In the genomic region with DNA sequence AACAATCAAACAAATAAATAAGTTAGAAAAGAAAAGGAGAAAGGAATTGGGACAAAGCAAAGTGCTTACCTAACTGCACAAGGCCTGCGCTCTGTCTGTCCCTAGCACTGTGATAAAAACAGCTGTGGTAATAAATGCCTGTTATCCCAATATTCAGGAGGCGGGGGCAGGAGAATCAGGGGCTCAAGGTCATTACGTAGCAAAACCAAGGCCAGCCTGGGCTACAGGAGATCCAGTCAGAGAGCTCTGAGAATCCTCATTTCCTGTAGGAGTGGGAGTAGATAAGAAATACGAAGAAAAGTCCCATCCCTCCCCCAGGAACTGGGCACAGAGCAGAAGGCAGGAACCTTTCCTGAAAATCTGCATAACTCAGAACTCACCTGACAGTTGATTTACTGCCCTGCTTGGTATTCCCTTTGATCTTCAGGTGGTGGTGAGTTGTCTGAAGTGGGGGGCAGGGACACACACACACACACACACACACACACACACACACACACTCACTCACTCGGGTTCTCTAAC, we compare ENCODE assay signal across 27 mouse cellular contexts. TPM values are rescaled to one million over a fixed set of nuclear protein-coding genes. Genes with fewer than 3 reads are reported as not detected.
DNase-seq lines count a peak whose midpoint lies in the region; ATAC-seq and TF ChIP-seq lines count a peak whose summit lies in the region.
"Had no signal": no experiment of that assay in that cellular context is flagged by ENCODE, and none has a peak within 500 bp of the region (broad histone marks: within the 10 kb centered on the region; RNA-seq: fewer than 3 reads in every experiment).

No protein-coding gene starts in this region.

- no peak overlapping the region for H3K27ac ChIP-seq in forebrain, embryonic 12.5 days
- H3K27ac ChIP-seq in forebrain, embryonic 16.5 days (ENCODE audit: low read length), result no peak overlapping the region
- peak overlapping the region; percentile 75 for H3K27ac ChIP-seq in midbrain, embryonic 10.5 days (replicated peaks)
- H3K27ac ChIP-seq in midbrain, embryonic 15.5 days, result no peak overlapping the region
- no peak overlapping the region for H3K27ac ChIP-seq in ES-Bruce4 (ENCODE audit: insufficient read depth, low read length)
- no peak overlapping the region for H3K27ac ChIP-seq in intestine, embryonic 15.5 days
- H3K27ac ChIP-seq in midbrain, embryonic 11.5 days (ENCODE audit: low read depth, low read length), result no peak overlapping the region; the same call in 1 of the 2 replicates
- H3K27ac ChIP-seq: embryonic facial prominence, embryonic 12.5 days; hindbrain, embryonic 13.5 days; limb, embryonic 15.5 days; liver, embryonic 15.5 days; stomach, postnatal 0 days had no signal

- no peak for TF ChIP-seq POLR2A in ES-Bruce4 (IDR thresholded peaks at IDR 0.05; ENCODE audit: insufficient read depth, low read length)

- H3K4me1 ChIP-seq in forebrain, embryonic 12.5 days, result peaks cover 26% of the 10 kb centered on the region
- H3K4me1 ChIP-seq in forebrain, embryonic 16.5 days (replicated peaks; ENCODE audit: control insufficient read depth, insufficient read depth, low read length), result no peaks in the 10 kb centered on the region
- H3K4me1 ChIP-seq in midbrain, embryonic 10.5 days, result peaks cover 44% of the 10 kb centered on the region
- H3K4me1 ChIP-seq in midbrain, embryonic 15.5 days, result no peaks in the 10 kb centered on the region
- no peaks in the 10 kb centered on the region for H3K4me1 ChIP-seq in ES-Bruce4 (ENCODE audit: control insufficient read depth, insufficient read depth, low read length)
- 0 out of 2 replicates have a peak, but pooled peaks cover 5% of the 10 kb centered on the region for H3K4me1 ChIP-seq in intestine, embryonic 15.5 days (replicated peaks)
- peaks cover 6% of the 10 kb centered on the region for H3K4me1 ChIP-seq in midbrain, embryonic 11.5 days (ENCODE audit: control insufficient read depth, insufficient read depth, low read length)
- H3K4me1 ChIP-seq: embryonic facial prominence, embryonic 12.5 days; heart, embryonic 12.5 days; limb, embryonic 15.5 days; liver, embryonic 15.5 days had no signal

- no peaks in the 10 kb centered on the region for H3K27me3 ChIP-seq in forebrain, embryonic 12.5 days
- no peaks in the 10 kb centered on the region for H3K27me3 ChIP-seq in forebrain, embryonic 16.5 days (replicated peaks; ENCODE audit: control insufficient read depth, insufficient read depth, low read length)
- no peaks in the 10 kb centered on the region for H3K27me3 ChIP-seq in midbrain, embryonic 10.5 days (ENCODE audit: low read depth, poor library complexity, severe bottlenecking)
- no peaks in the 10 kb centered on the region for H3K27me3 ChIP-seq in midbrain, embryonic 15.5 days (replicated peaks)
- H3K27me3 ChIP-seq in ES-Bruce4 (ENCODE audit: control insufficient read depth, insufficient read depth, low read length, poor library complexity, severe bottlenecking), result no peaks in the 10 kb centered on the region
- H3K27me3 ChIP-seq in intestine, embryonic 15.5 days (replicated peaks), result no peaks in the 10 kb centered on the region
- H3K27me3 ChIP-seq in midbrain, embryonic 11.5 days (ENCODE audit: control insufficient read depth, insufficient read depth, low read length), result no peaks in the 10 kb centered on the region
- H3K27me3 ChIP-seq: embryonic facial prominence, embryonic 12.5 days; hindbrain, embryonic 13.5 days; limb, embryonic 15.5 days had no signal

- no peaks in the 10 kb centered on the region for H3K9me3 ChIP-seq in forebrain, embryonic 12.5 days
- no peaks in the 10 kb centered on the region for H3K9me3 ChIP-seq in forebrain, embryonic 16.5 days (ENCODE audit: control insufficient read depth, low read length)
- H3K9me3 ChIP-seq in midbrain, embryonic 10.5 days (replicated peaks), result no peaks in the 10 kb centered on the region
- H3K9me3 ChIP-seq in midbrain, embryonic 15.5 days, result no peaks in the 10 kb centered on the region
- no peaks in the 10 kb centered on the region for H3K9me3 ChIP-seq in ES-Bruce4 (replicated peaks; ENCODE audit: control insufficient read depth, insufficient read depth, low read length, poor library complexity, severe bottlenecking)
- no peaks in the 10 kb centered on the region for H3K9me3 ChIP-seq in intestine, embryonic 15.5 days
- no peaks in the 10 kb centered on the region for H3K9me3 ChIP-seq in midbrain, embryonic 11.5 days (ENCODE audit: control insufficient read depth, low read length)
- H3K9me3 ChIP-seq: embryonic facial prominence, embryonic 12.5 days; G1E; heart, embryonic 12.5 days; hindbrain, embryonic 13.5 days; limb, embryonic 15.5 days; liver, embryonic 15.5 days had no signal

- no peak for ATAC-seq in forebrain, embryonic 12.5 days (ENCODE audit: low FRiP score)
- no peak for ATAC-seq in forebrain, embryonic 16.5 days
- no peak for ATAC-seq in midbrain, embryonic 15.5 days (replicated peaks)
- ATAC-seq in intestine, embryonic 15.5 days, result peak; percentile 62; the same call in 1 of the 2 replicates
- ATAC-seq in midbrain, embryonic 11.5 days (ENCODE audit: low FRiP score), result no peak

- H3K36me3 ChIP-seq in forebrain, embryonic 12.5 days (replicated peaks), result no peaks in the 10 kb centered on the region
- no peaks in the 10 kb centered on the region for H3K36me3 ChIP-seq in forebrain, embryonic 16.5 days (ENCODE audit: control insufficient read depth, insufficient read depth)
- no peaks in the 10 kb centered on the region for H3K36me3 ChIP-seq in midbrain, embryonic 10.5 days
- no peaks in the 10 kb centered on the region for H3K36me3 ChIP-seq in midbrain, embryonic 15.5 days (replicated peaks)
- no peaks in the 10 kb centered on the region for H3K36me3 ChIP-seq in ES-Bruce4 (ENCODE audit: control insufficient read depth, insufficient read depth, low read length, poor library complexity, severe bottlenecking)
- H3K36me3 ChIP-seq in intestine, embryonic 15.5 days, result no peaks in the 10 kb centered on the region
- no peaks in the 10 kb centered on the region for H3K36me3 ChIP-seq in midbrain, embryonic 11.5 days (ENCODE audit: control insufficient read depth, insufficient read depth, low read length)
- H3K36me3 ChIP-seq: embryonic facial prominence, embryonic 12.5 days; heart, embryonic 12.5 days; hindbrain, embryonic 13.5 days; limb, embryonic 15.5 days; liver, embryonic 15.5 days had no signal

- no peak for TF ChIP-seq CTCF in ES-Bruce4 (IDR thresholded peaks at IDR 0.05; ENCODE audit: low read depth, low read length)

- TF ChIP-seq EP300 in ES-Bruce4 (IDR thresholded peaks at IDR 0.05; ENCODE audit: insufficient read depth, low read depth, low read length), result no peak

- H3K9ac ChIP-seq in forebrain, embryonic 12.5 days, result 0 out of 2 replicates have a peak overlapping the region, but pooled peaks have one; percentile 22
- H3K9ac ChIP-seq in forebrain, embryonic 16.5 days (replicated peaks; ENCODE audit: low read depth, low read length), result no peak overlapping the region
- no peak overlapping the region for H3K9ac ChIP-seq in midbrain, embryonic 15.5 days
- peak overlapping the region; percentile 11; the same call in 1 of the 2 replicates for H3K9ac ChIP-seq in ES-Bruce4 (ENCODE audit: low read depth, poor library complexity, severe bottlenecking)
- no peak overlapping the region for H3K9ac ChIP-seq in intestine, embryonic 15.5 days
- no peak overlapping the region for H3K9ac ChIP-seq in midbrain, embryonic 11.5 days (ENCODE audit: low read length)
- H3K9ac ChIP-seq: embryonic facial prominence, embryonic 12.5 days; heart, embryonic 12.5 days; hindbrain, embryonic 13.5 days; limb, embryonic 15.5 days; liver, embryonic 15.5 days had no signal

- H3K4me2 ChIP-seq in forebrain, embryonic 12.5 days, result no peak overlapping the region
- no peak overlapping the region for H3K4me2 ChIP-seq in forebrain, embryonic 16.5 days (ENCODE audit: low read length)
- H3K4me2 ChIP-seq in midbrain, embryonic 15.5 days, result no peak overlapping the region
- H3K4me2 ChIP-seq in intestine, embryonic 15.5 days (replicated peaks), result no peak overlapping the region
- no peak overlapping the region for H3K4me2 ChIP-seq in midbrain, embryonic 11.5 days
- H3K4me2 ChIP-seq: embryonic facial prominence, embryonic 12.5 days; heart, embryonic 12.5 days; hindbrain, embryonic 13.5 days; limb, embryonic 15.5 days; liver, embryonic 15.5 days had no signal

- no peak overlapping the region for H3K4me3 ChIP-seq in forebrain, embryonic 12.5 days (replicated peaks)
- no peak overlapping the region for H3K4me3 ChIP-seq in forebrain, embryonic 16.5 days (replicated peaks; ENCODE audit: low read length)
- H3K4me3 ChIP-seq in midbrain, embryonic 10.5 days, result no peak overlapping the region
- no peak overlapping the region for H3K4me3 ChIP-seq in midbrain, embryonic 15.5 days
- H3K4me3 ChIP-seq in ES-Bruce4 (ENCODE audit: low read depth, low read length), result no peak overlapping the region
- no peak overlapping the region for H3K4me3 ChIP-seq in intestine, embryonic 15.5 days (replicated peaks)
- H3K4me3 ChIP-seq in midbrain, embryonic 11.5 days (ENCODE audit: low read depth, low read length), result no peak overlapping the region
- H3K4me3 ChIP-seq: embryonic facial prominence, embryonic 12.5 days; erythroblast, embryonic 14.5 days; heart, embryonic 12.5 days; hindbrain, embryonic 13.5 days; limb, embryonic 15.5 days; liver, embryonic 15.5 days; myocyte had no signal

- no peak for DNase-seq in midbrain, embryonic 10.5 days (ENCODE audit: low spot score)
- DNase-seq in midbrain, embryonic 11.5 days (ENCODE audit: low spot score, missing footprints), result no peak
- no peak for DNase-seq in urinary bladder, adult 2 months (ENCODE audit: low spot score)
- DNase-seq: adrenal gland, adult 8-10 months; cerebellum, adult 9-11 months; gastrocnemius, postnatal 10 days; heart, adult 11 months; heart, postnatal 14 days; kidney, adult 11 months; midbrain, embryonic 14.5 days; retina, postnatal 1 day; right cerebral cortex, postnatal 4 days; thymus, postnatal 36 days had no signal

- 71% methylated on average over 5 of the region's 5 CpGs for WGBS in forebrain, embryonic 12.5 days
- 70% methylated on average over 5 of the region's 5 CpGs for WGBS in forebrain, embryonic 16.5 days
- 71% methylated on average over 5 of the region's 5 CpGs for WGBS in midbrain, embryonic 10.5 days
- 64% methylated on average over 5 of the region's 5 CpGs for WGBS in midbrain, embryonic 15.5 days
- WGBS in intestine, embryonic 15.5 days, result 44% methylated on average over 5 of the region's 5 CpGs
- 71% methylated on average over 5 of the region's 5 CpGs for WGBS in midbrain, embryonic 11.5 days

RNA-seq across cellular contexts. Expression of gene Cox6a1, which starts 11.1 kb away (rescaled TPM):
- polyA plus RNA-seq in forebrain, embryonic 12.5 days (2016; fragmentation: Nextera tagmentation; extraction: Ambion mirVana), result 728 and 759 TPM in 2 replicates
- polyA plus RNA-seq in forebrain, embryonic 16.5 days (2015; fragmentation: Nextera tagmentation; extraction: Ambion mirVana), result 864 and 925 TPM in 2 replicates
- polyA plus RNA-seq in midbrain, embryonic 10.5 days (2016; fragmentation: Nextera tagmentation; extraction: Ambion mirVana), result 861 and 874 TPM in 2 replicates
- polyA plus RNA-seq in midbrain, embryonic 15.5 days (2015; fragmentation: Nextera tagmentation; extraction: Ambion mirVana), result 1,062 and 1,092 TPM in 2 replicates
- 319 and 337 TPM in 2 replicates for polyA plus RNA-seq in ES-Bruce4 (2011; ENCODE audit: insufficient read depth, insufficient read length, low read depth, missing spikeins)
- 1,187 and 1,356 TPM in 2 replicates for polyA plus RNA-seq in intestine, embryonic 15.5 days (2015; fragmentation: Nextera tagmentation; extraction: Ambion mirVana)
- polyA plus RNA-seq in midbrain, embryonic 11.5 days (2014; fragmentation: Nextera tagmentation; extraction: Ambion mirVana), result 745 and 840 TPM in 2 replicates
- 940 and 1,078 TPM in 2 replicates for polyA plus RNA-seq in urinary bladder, adult 2 months (2012; rRNA removed)

RNA-seq across cellular contexts. Expression of gene Triap1, which starts 18.9 kb away (rescaled TPM):
- 54.5 and 55.6 TPM in 2 replicates for polyA plus RNA-seq in forebrain, embryonic 12.5 days (2016; fragmentation: Nextera tagmentation; extraction: Ambion mirVana)
- polyA plus RNA-seq in forebrain, embryonic 16.5 days (2015; fragmentation: Nextera tagmentation; extraction: Ambion mirVana), result 59.9 and 62.3 TPM in 2 replicates
- 56.4 and 60.8 TPM in 2 replicates for polyA plus RNA-seq in midbrain, embryonic 10.5 days (2016; fragmentation: Nextera tagmentation; extraction: Ambion mirVana)
- polyA plus RNA-seq in midbrain, embryonic 15.5 days (2015; fragmentation: Nextera tagmentation; extraction: Ambion mirVana), result 49.3 and 49.6 TPM in 2 replicates
- 21.6 and 22.9 TPM in 2 replicates for polyA plus RNA-seq in ES-Bruce4 (2011; ENCODE audit: insufficient read depth, insufficient read length, low read depth, missing spikeins)
- polyA plus RNA-seq in intestine, embryonic 15.5 days (2015; fragmentation: Nextera tagmentation; extraction: Ambion mirVana), result 62.7 and 66.3 TPM in 2 replicates
- 57.7 and 64.7 TPM in 2 replicates for polyA plus RNA-seq in midbrain, embryonic 11.5 days (2014; fragmentation: Nextera tagmentation; extraction: Ambion mirVana)
- 47.5 and 63.9 TPM in 2 replicates for polyA plus RNA-seq in urinary bladder, adult 2 months (2012; rRNA removed)

RNA-seq across cellular contexts. Expression of gene Gatc, which starts 18.9 kb away (rescaled TPM):
- polyA plus RNA-seq in forebrain, embryonic 12.5 days (2016; fragmentation: Nextera tagmentation; extraction: Ambion mirVana), result 41.5 and 42.1 TPM in 2 replicates
- 35.9 and 40.7 TPM in 2 replicates for polyA plus RNA-seq in forebrain, embryonic 16.5 days (2015; fragmentation: Nextera tagmentation; extraction: Ambion mirVana)
- polyA plus RNA-seq in midbrain, embryonic 10.5 days (2016; fragmentation: Nextera tagmentation; extraction: Ambion mirVana), result 36.9 and 41.3 TPM in 2 replicates
- polyA plus RNA-seq in midbrain, embryonic 15.5 days (2015; fragmentation: Nextera tagmentation; extraction: Ambion mirVana), result 35.6 and 39.4 TPM in 2 replicates
- polyA plus RNA-seq in ES-Bruce4 (2011; ENCODE audit: insufficient read depth, insufficient read length, low read depth, missing spikeins), result 12.9 and 17.3 TPM in 2 replicates
- 24.8 and 24.9 TPM in 2 replicates for polyA plus RNA-seq in intestine, embryonic 15.5 days (2015; fragmentation: Nextera tagmentation; extraction: Ambion mirVana)
- 43.5 and 46.8 TPM in 2 replicates for polyA plus RNA-seq in midbrain, embryonic 11.5 days (2014; fragmentation: Nextera tagmentation; extraction: Ambion mirVana)
- 13.6 and 18.0 TPM in 2 replicates for polyA plus RNA-seq in urinary bladder, adult 2 months (2012; rRNA removed)

RNA-seq across cellular contexts. Expression of gene Srsf9, which starts 32.9 kb away (rescaled TPM):
- 353 and 383 TPM in 2 replicates for polyA plus RNA-seq in forebrain, embryonic 12.5 days (2016; fragmentation: Nextera tagmentation; extraction: Ambion mirVana)
- 165 and 183 TPM in 2 replicates for polyA plus RNA-seq in forebrain, embryonic 16.5 days (2015; fragmentation: Nextera tagmentation; extraction: Ambion mirVana)
- polyA plus RNA-seq in midbrain, embryonic 10.5 days (2016; fragmentation: Nextera tagmentation; extraction: Ambion mirVana), result 396 and 421 TPM in 2 replicates
- 142 and 146 TPM in 2 replicates for polyA plus RNA-seq in midbrain, embryonic 15.5 days (2015; fragmentation: Nextera tagmentation; extraction: Ambion mirVana)
- polyA plus RNA-seq in ES-Bruce4 (2011; ENCODE audit: insufficient read depth, insufficient read length, low read depth, missing spikeins), result 107 and 111 TPM in 2 replicates
- 217 and 220 TPM in 2 replicates for polyA plus RNA-seq in intestine, embryonic 15.5 days (2015; fragmentation: Nextera tagmentation; extraction: Ambion mirVana)
- polyA plus RNA-seq in midbrain, embryonic 11.5 days (2014; fragmentation: Nextera tagmentation; extraction: Ambion mirVana), result 362 and 376 TPM in 2 replicates
- 56.7 and 60.4 TPM in 2 replicates for polyA plus RNA-seq in urinary bladder, adult 2 months (2012; rRNA removed)

RNA-seq across cellular contexts. Expression of gene Dynll1, which starts 59.1 kb away (rescaled TPM):
- 1,436 and 1,463 TPM in 2 replicates for polyA plus RNA-seq in forebrain, embryonic 12.5 days (2016; fragmentation: Nextera tagmentation; extraction: Ambion mirVana)
- 1,337 and 1,455 TPM in 2 replicates for polyA plus RNA-seq in forebrain, embryonic 16.5 days (2015; fragmentation: Nextera tagmentation; extraction: Ambion mirVana)
- polyA plus RNA-seq in midbrain, embryonic 10.5 days (2016; fragmentation: Nextera tagmentation; extraction: Ambion mirVana), result 1,606 and 1,767 TPM in 2 replicates
- polyA plus RNA-seq in midbrain, embryonic 15.5 days (2015; fragmentation: Nextera tagmentation; extraction: Ambion mirVana), result 1,095 and 1,182 TPM in 2 replicates
- 556 and 609 TPM in 2 replicates for polyA plus RNA-seq in ES-Bruce4 (2011; ENCODE audit: insufficient read depth, insufficient read length, low read depth, missing spikeins)
- 1,297 TPM in 2 replicates for polyA plus RNA-seq in intestine, embryonic 15.5 days (2015; fragmentation: Nextera tagmentation; extraction: Ambion mirVana)
- polyA plus RNA-seq in midbrain, embryonic 11.5 days (2014; fragmentation: Nextera tagmentation; extraction: Ambion mirVana), result 1,577 and 1,606 TPM in 2 replicates
- 565 and 747 TPM in 2 replicates for polyA plus RNA-seq in urinary bladder, adult 2 months (2012; rRNA removed)

Comparison
In these comparisons a context has a peak if more than half of its experiments do, and no peak if none do; other contexts are left out.
1. H3K9ac ChIP-seq: peak in forebrain, embryonic 12.5 days (single experiment) and ES-Bruce4 (single experiment); none in forebrain, embryonic 16.5 days (single experiment), midbrain, embryonic 15.5 days (single experiment), intestine, embryonic 15.5 days (single experiment) and midbrain, embryonic 11.5 days (single experiment).